Mouse (Mus musculus) kidney, adult 2 months (tissue): ENCODE data around the gene Tecpr2.

Source experiments
- CTCF ChIP-seq: fragments of 200-500 bp; conservative IDR thresholded peaks from 2 replicates; pipeline ENCODE4 v1.5.1; 2011; ENCODE audit warnings: low read depth, mild to moderate bottlenecking, control low read depth, low read length, moderate library complexity, mixed read lengths; ENCODE audit not compliant: insufficient read depth, insufficient read length
- POLR2A ChIP-seq: fragments of 200-500 bp; IDR thresholded peaks from one replicate; pipeline ENCODE4 v1.6.1; 2011; ENCODE audit warnings: low read depth, low read length, control low read depth

- TF ChIP-seq POLR2A (no peak), CTCF (no peak)
These were observed 92.7 kb downstream of the Tecpr2 start for GRCm38 (mm10) chr12:110981736-110982135.
